Comparison of ENCODE assay signal across 26 mouse cellular contexts in genomic region chr3:150648040-150648439, GRCm38 (mm10).
A peak's percentile ranks its signal among the peaks of the same experiment; 100 is the strongest.
DNase-seq lines count a peak whose midpoint lies in the region; ATAC-seq and TF ChIP-seq lines count a peak whose summit lies in the region.
"Had no signal": no experiment of that assay in that cellular context is flagged by ENCODE, and none has a peak within 500 bp of the region (broad histone marks: within the 10 kb centered on the region; RNA-seq: fewer than 3 reads in every experiment).

No protein-coding gene starts in this region.

- no peaks in the 10 kb centered on the region for H3K27me3 ChIP-seq in forebrain, embryonic 13.5 days
- H3K27me3 ChIP-seq in forebrain, embryonic 11.5 days (ENCODE audit: control insufficient read depth, insufficient read depth, low read length): no peaks in the 10 kb centered on the region
- no peaks in the 10 kb centered on the region for H3K27me3 ChIP-seq in forebrain, embryonic 16.5 days (replicated peaks; ENCODE audit: control insufficient read depth, insufficient read depth, low read length)
- no peaks in the 10 kb centered on the region for H3K27me3 ChIP-seq in forebrain, embryonic 12.5 days
- no peaks in the 10 kb centered on the region for H3K27me3 ChIP-seq in midbrain, postnatal 0 days (ENCODE audit: insufficient read depth, low read length)
- no peaks in the 10 kb centered on the region for H3K27me3 ChIP-seq in midbrain, embryonic 14.5 days (ENCODE audit: control insufficient read depth, insufficient read depth, low read length)
- H3K27me3 ChIP-seq: embryonic facial prominence, embryonic 12.5 days; embryonic facial prominence, embryonic 15.5 days; heart, embryonic 13.5 days; hindbrain, embryonic 12.5 days; hindbrain, embryonic 15.5 days; intestine, embryonic 15.5 days had no signal

- no peak for DNase-seq in forebrain, embryonic 11.5 days (ENCODE audit: low spot score)
- peak; percentile 40 for DNase-seq in midbrain, postnatal 0 days (ENCODE audit: low spot score)
- no peak for DNase-seq in midbrain, embryonic 14.5 days
- no peak for DNase-seq in thymus, postnatal 4 days
- DNase-seq: adrenal gland, adult 2 months; adrenal gland, postnatal 14 days; cerebellum, adult 2 months; cerebellum, postnatal 25 days; gastrocnemius, postnatal 10 days; gastrocnemius, postnatal 36 days; heart, adult 2 months; heart, postnatal 14 days; heart, postnatal 4 days; kidney, adult 11 months; kidney, adult 8-10 months had no signal

- H3K36me3 ChIP-seq in forebrain, embryonic 13.5 days (ENCODE audit: poor library complexity, severe bottlenecking): no peaks in the 10 kb centered on the region
- H3K36me3 ChIP-seq in forebrain, embryonic 11.5 days (ENCODE audit: control insufficient read depth, insufficient read depth, low read length): no peaks in the 10 kb centered on the region
- H3K36me3 ChIP-seq in forebrain, embryonic 16.5 days (ENCODE audit: control insufficient read depth, insufficient read depth): no peaks in the 10 kb centered on the region
- H3K36me3 ChIP-seq in forebrain, embryonic 12.5 days (replicated peaks): no peaks in the 10 kb centered on the region
- no peaks in the 10 kb centered on the region for H3K36me3 ChIP-seq in midbrain, postnatal 0 days (ENCODE audit: insufficient read depth, low read length)
- H3K36me3 ChIP-seq in midbrain, embryonic 14.5 days (ENCODE audit: control insufficient read depth, insufficient read depth, low read length): no peaks in the 10 kb centered on the region
- H3K36me3 ChIP-seq: embryonic facial prominence, embryonic 12.5 days; embryonic facial prominence, embryonic 15.5 days; heart, embryonic 10.5 days; heart, embryonic 13.5 days; hindbrain, embryonic 12.5 days; hindbrain, embryonic 15.5 days; intestine, embryonic 15.5 days had no signal

- H3K4me3 ChIP-seq in forebrain, embryonic 13.5 days: no peak overlapping the region
- no peak overlapping the region for H3K4me3 ChIP-seq in forebrain, embryonic 11.5 days (ENCODE audit: low read depth, low read length)
- no peak overlapping the region for H3K4me3 ChIP-seq in forebrain, embryonic 16.5 days (replicated peaks; ENCODE audit: low read length)
- H3K4me3 ChIP-seq in forebrain, embryonic 12.5 days (replicated peaks): no peak overlapping the region
- H3K4me3 ChIP-seq in midbrain, postnatal 0 days (ENCODE audit: low read depth, low read length): no peak overlapping the region
- H3K4me3 ChIP-seq in midbrain, embryonic 14.5 days (replicated peaks; ENCODE audit: low read depth, low read length): no peak overlapping the region
- H3K4me3 ChIP-seq: embryonic facial prominence, embryonic 12.5 days; embryonic facial prominence, embryonic 15.5 days; heart, adult 2 months; heart, embryonic 10.5 days; heart, embryonic 13.5 days; hindbrain, embryonic 12.5 days; hindbrain, embryonic 15.5 days; intestine, embryonic 15.5 days had no signal

- ATAC-seq in forebrain, embryonic 13.5 days: peak; percentile 62; the same call in 1 of the 2 replicates
- no peak for ATAC-seq in forebrain, embryonic 11.5 days (replicated peaks; ENCODE audit: low FRiP score)
- ATAC-seq in forebrain, embryonic 16.5 days: 0 out of 2 replicates have a peak, but pooled peaks have one; percentile 52
- ATAC-seq in forebrain, embryonic 12.5 days (ENCODE audit: low FRiP score): no peak
- no peak for ATAC-seq in midbrain, postnatal 0 days (ENCODE audit: low FRiP score)
- ATAC-seq in midbrain, embryonic 14.5 days (ENCODE audit: low FRiP score, low TSS enrichment): no peak
- ATAC-seq: CD4-positive, CD25-positive, alpha-beta regulatory T cell, adult 4 months; intestine, embryonic 15.5 days had no signal

- WGBS in forebrain, embryonic 13.5 days: 87% methylated on average over 3 of the region's 3 CpGs
- 91% methylated on average over 3 of the region's 3 CpGs for WGBS in forebrain, embryonic 11.5 days
- 59% methylated on average over 3 of the region's 3 CpGs for WGBS in forebrain, embryonic 16.5 days
- WGBS in forebrain, embryonic 12.5 days: 92% methylated on average over 3 of the region's 3 CpGs
- WGBS in midbrain, postnatal 0 days: 83% methylated on average over 3 of the region's 3 CpGs
- 89% methylated on average over 3 of the region's 3 CpGs for WGBS in midbrain, embryonic 14.5 days

- no peak overlapping the region for H3K9ac ChIP-seq in forebrain, embryonic 13.5 days
- H3K9ac ChIP-seq in forebrain, embryonic 11.5 days (ENCODE audit: low read length): no peak overlapping the region
- H3K9ac ChIP-seq in forebrain, embryonic 16.5 days (replicated peaks; ENCODE audit: low read depth, low read length): no peak overlapping the region
- H3K9ac ChIP-seq in forebrain, embryonic 12.5 days: no peak overlapping the region
- no peak overlapping the region for H3K9ac ChIP-seq in midbrain, postnatal 0 days (replicated peaks; ENCODE audit: low read length, poor library complexity, severe bottlenecking)
- no peak overlapping the region for H3K9ac ChIP-seq in midbrain, embryonic 14.5 days (replicated peaks; ENCODE audit: low read length)
- H3K9ac ChIP-seq: embryonic facial prominence, embryonic 12.5 days; embryonic facial prominence, embryonic 15.5 days; heart, embryonic 13.5 days; hindbrain, embryonic 12.5 days; hindbrain, embryonic 15.5 days; intestine, embryonic 15.5 days had no signal

- TF ChIP-seq CTCF in midbrain, postnatal 0 days (IDR thresholded peaks at IDR 0.05): no peak

- no peaks in the 10 kb centered on the region for H3K4me1 ChIP-seq in forebrain, embryonic 13.5 days
- no peaks in the 10 kb centered on the region for H3K4me1 ChIP-seq in forebrain, embryonic 11.5 days (replicated peaks; ENCODE audit: control insufficient read depth, insufficient read depth, low read length)
- H3K4me1 ChIP-seq in forebrain, embryonic 16.5 days (replicated peaks; ENCODE audit: control insufficient read depth, insufficient read depth, low read length): no peaks in the 10 kb centered on the region
- no peaks in the 10 kb centered on the region for H3K4me1 ChIP-seq in forebrain, embryonic 12.5 days
- no peaks in the 10 kb centered on the region for H3K4me1 ChIP-seq in midbrain, postnatal 0 days (ENCODE audit: insufficient read depth, low read length)
- no peaks in the 10 kb centered on the region for H3K4me1 ChIP-seq in midbrain, embryonic 14.5 days (ENCODE audit: control insufficient read depth, insufficient read depth, low read length)
- H3K4me1 ChIP-seq: embryonic facial prominence, embryonic 12.5 days; embryonic facial prominence, embryonic 15.5 days; heart, embryonic 10.5 days; heart, embryonic 13.5 days; hindbrain, embryonic 12.5 days; hindbrain, embryonic 15.5 days; intestine, embryonic 15.5 days had no signal

- no peak overlapping the region for H3K27ac ChIP-seq in forebrain, embryonic 13.5 days
- no peak overlapping the region for H3K27ac ChIP-seq in forebrain, embryonic 11.5 days (ENCODE audit: low read depth, low read length)
- no peak overlapping the region for H3K27ac ChIP-seq in forebrain, embryonic 16.5 days (ENCODE audit: low read length)
- no peak overlapping the region for H3K27ac ChIP-seq in forebrain, embryonic 12.5 days
- no peak overlapping the region for H3K27ac ChIP-seq in midbrain, postnatal 0 days (ENCODE audit: low read depth, low read length)
- H3K27ac ChIP-seq in midbrain, embryonic 14.5 days (replicated peaks; ENCODE audit: low read depth, low read length): no peak overlapping the region
- H3K27ac ChIP-seq: embryonic facial prominence, embryonic 12.5 days; embryonic facial prominence, embryonic 15.5 days; heart, adult 2 months; heart, embryonic 10.5 days; heart, embryonic 13.5 days; hindbrain, embryonic 12.5 days; hindbrain, embryonic 15.5 days; intestine, embryonic 15.5 days had no signal

- no peak overlapping the region for H3K4me2 ChIP-seq in forebrain, embryonic 13.5 days
- no peak overlapping the region for H3K4me2 ChIP-seq in forebrain, embryonic 11.5 days (ENCODE audit: low read depth, low read length, severe bottlenecking)
- H3K4me2 ChIP-seq in forebrain, embryonic 16.5 days (ENCODE audit: low read length): no peak overlapping the region
- no peak overlapping the region for H3K4me2 ChIP-seq in forebrain, embryonic 12.5 days
- no peak overlapping the region for H3K4me2 ChIP-seq in midbrain, postnatal 0 days (ENCODE audit: low read depth, low read length, poor library complexity, severe bottlenecking)
- H3K4me2 ChIP-seq in midbrain, embryonic 14.5 days (ENCODE audit: low read length): no peak overlapping the region
- H3K4me2 ChIP-seq: embryonic facial prominence, embryonic 12.5 days; embryonic facial prominence, embryonic 15.5 days; heart, embryonic 13.5 days; hindbrain, embryonic 12.5 days; hindbrain, embryonic 15.5 days; intestine, embryonic 15.5 days had no signal

- no peaks in the 10 kb centered on the region for H3K9me3 ChIP-seq in forebrain, embryonic 13.5 days (replicated peaks)
- no peaks in the 10 kb centered on the region for H3K9me3 ChIP-seq in forebrain, embryonic 11.5 days (ENCODE audit: control insufficient read depth, low read length)
- H3K9me3 ChIP-seq in forebrain, embryonic 16.5 days (ENCODE audit: control insufficient read depth, low read length): no peaks in the 10 kb centered on the region
- no peaks in the 10 kb centered on the region for H3K9me3 ChIP-seq in forebrain, embryonic 12.5 days
- no peaks in the 10 kb centered on the region for H3K9me3 ChIP-seq in midbrain, postnatal 0 days (ENCODE audit: low read length)
- no peaks in the 10 kb centered on the region for H3K9me3 ChIP-seq in midbrain, embryonic 14.5 days (ENCODE audit: control insufficient read depth, low read length)
- H3K9me3 ChIP-seq: embryonic facial prominence, embryonic 12.5 days; embryonic facial prominence, embryonic 15.5 days; heart, embryonic 10.5 days; heart, embryonic 13.5 days; hindbrain, embryonic 12.5 days; hindbrain, embryonic 15.5 days; intestine, embryonic 15.5 days had no signal

Comparison
In these comparisons a context has a peak if more than half of its experiments do, and no peak if none do; other contexts are left out.
1. ATAC-seq: peak in forebrain, embryonic 13.5 days (single experiment) and forebrain, embryonic 16.5 days (single experiment); none in forebrain, embryonic 11.5 days (single experiment), forebrain, embryonic 12.5 days (single experiment), midbrain, postnatal 0 days (single experiment) and midbrain, embryonic 14.5 days (single experiment).